Mouse (Mus musculus) limb, embryonic 10.5 days (tissue): Measurements from ENCODE around the gene Sqstm1. TPM values are rescaled to one million over a fixed set of nuclear protein-coding genes. Genes with fewer than 3 reads are reported as not detected.

Source experiments
- microRNA-seq: library from miRNA; unstranded; fragments of <30 nt; microRNA quantifications from one replicate; pipeline ENCODE4, GENCODE M21; 2017
- polyA plus RNA-seq: library from polyadenylated mRNA; unstranded; fragments of >200 nt; fragmentation: Nextera tagmentation; extraction: Ambion mirVana; gene quantifications from 2 replicates; pipeline ENCODE4 v1.2.1, GENCODE M21; 2016

Sqstm1 gene
- polyA plus RNA-seq, 1 experiment from 2014 or later, result 137 TPM

Small RNA genes within 50 kb of the gene (microRNA-seq; reads per million reads assigned to microRNA genes)
- not detected for gene Mir6919

Other genes starting within 250 kb of the Sqstm1 start
- 55.8 and 62.5 TPM in 2 replicates for gene Rnf130, start 185.5 kb downstream of the Sqstm1 start, polyA plus RNA-seq
- gene Tbc1d9b, start 79.4 kb downstream of the Sqstm1 start, polyA plus RNA-seq, result 31.6 and 42.2 TPM in 2 replicates
- gene Mrnip, start 36.4 kb downstream of the Sqstm1 start, polyA plus RNA-seq, result 30.2 and 34.1 TPM in 2 replicates
- gene Mgat4b, start 63 bp upstream of the Sqstm1 start, polyA plus RNA-seq, result 27.7 and 28.6 TPM in 2 replicates
- 0.55 and 0.90 TPM in 2 replicates for gene Ltc4s, start 27.8 kb upstream of the Sqstm1 start, polyA plus RNA-seq
- gene Maml1, start 81.5 kb upstream of the Sqstm1 start, polyA plus RNA-seq, result 7.3 and 7.7 TPM in 2 replicates
- gene Canx, start 114.8 kb upstream of the Sqstm1 start, polyA plus RNA-seq, result 311 and 334 TPM in 2 replicates
- 0.43 TPM in 1 of 2 replicates, not detected in the other for gene Cby3, start 143.6 kb upstream of the Sqstm1 start, polyA plus RNA-seq
- gene Hnrnph1, start 166.2 kb upstream of the Sqstm1 start, polyA plus RNA-seq, result 586 and 668 TPM in 2 replicates
- 22.5 and 22.6 TPM in 2 replicates for gene Rufy1, start 220.3 kb upstream of the Sqstm1 start, polyA plus RNA-seq